Mouse (Mus musculus) ES-Bruce4 (cell line): ENCODE data around the gene Pank3.

ENCODE experiments used
- CTCF ChIP-seq: IDR thresholded peaks from one replicate; pipeline ENCODE4 v1.8.1; 2011; ENCODE audit warnings: low read depth, low read length
- EP300 ChIP-seq: IDR thresholded peaks from 2 replicates; pipeline ENCODE4 v1.6.1; 2011; ENCODE audit warnings: low read depth, low read length; ENCODE audit not compliant: insufficient read depth
- POLR2A ChIP-seq: IDR thresholded peaks from one replicate; pipeline ENCODE4 v1.8.1; 2011; ENCODE audit warnings: low read length; ENCODE audit not compliant: insufficient read depth

DNA sequence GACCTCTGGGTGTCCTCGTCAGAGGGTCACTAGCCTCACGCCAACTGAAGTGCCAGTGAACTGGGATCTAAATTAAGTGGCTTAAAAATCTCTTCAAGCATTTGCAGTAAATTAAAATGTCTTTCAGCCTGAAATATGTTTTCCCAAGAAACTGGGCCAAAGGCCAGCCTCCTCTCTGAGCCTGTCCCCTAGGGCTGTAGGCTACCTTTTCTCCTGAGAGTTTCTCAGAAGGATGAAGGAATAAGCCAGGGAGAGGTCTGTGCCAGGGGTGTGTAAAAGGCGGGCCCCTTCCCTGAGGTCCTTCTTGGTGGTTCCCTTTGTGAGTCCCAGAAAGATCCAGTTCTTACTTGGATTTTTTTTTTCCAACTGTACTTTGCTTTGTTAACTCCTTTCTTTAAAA is 31.2 kb upstream of the Pank3 start:
- TF ChIP-seq POLR2A (no peak), EP300 (no peak), CTCF (no peak)
